Mouse (Mus musculus) cortical plate, adult 2 months (tissue): Measurements from ENCODE around the gene Vmn1r196.

Experiments
- CTCF ChIP-seq: fragments of 200-500 bp; IDR thresholded peaks from 2 replicates; pipeline ENCODE4 v1.5.1; 2011; ENCODE audit warnings: mild to moderate bottlenecking, control low read depth, low read length; ENCODE audit not compliant: insufficient read depth; ENCODE audit errors: extremely low read depth
- POLR2A ChIP-seq: fragments of 200-500 bp; IDR thresholded peaks from 2 replicates; pipeline ENCODE4 v1.6.1; 2011; ENCODE audit warnings: mild to moderate bottlenecking, low read length, control low read depth; ENCODE audit not compliant: insufficient read depth; ENCODE audit errors: extremely low read depth

GRCm38 (mm10) chr13:22317366-22317765 lies 27.6 kb downstream of the Vmn1r196 start:
- TF ChIP-seq CTCF, result no peak
- no peak for TF ChIP-seq POLR2A
